Comparison of ENCODE assay signal across 8 mouse cellular contexts in the genomic region with DNA sequence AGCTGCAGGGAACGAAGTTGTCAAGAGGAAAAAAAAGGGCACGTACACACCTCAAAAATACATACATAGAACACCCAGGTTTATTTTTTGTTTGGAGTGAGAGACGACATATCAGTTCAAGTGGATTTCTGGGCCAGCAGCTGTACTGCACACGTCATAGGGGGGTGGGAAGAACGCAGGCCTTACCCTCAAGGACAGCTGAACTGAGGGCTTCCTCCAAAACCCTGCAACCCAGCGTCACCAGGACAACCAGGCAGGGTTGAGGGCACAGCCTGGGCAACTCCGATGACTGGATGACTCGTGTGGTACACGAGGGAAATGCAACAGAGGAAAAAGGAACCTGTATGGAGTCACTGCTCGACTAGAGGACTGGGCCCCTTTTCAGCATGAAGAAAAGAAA. TPM values are rescaled to one million over a fixed set of nuclear protein-coding genes. Genes with fewer than 3 reads are reported as not detected.
DNase-seq lines count a peak whose midpoint lies in the region; ATAC-seq and TF ChIP-seq lines count a peak whose summit lies in the region.

No protein-coding gene starts in this region.

- H3K27ac ChIP-seq in midbrain, embryonic 10.5 days (replicated peaks) = peak overlapping the region; percentile 78
- H3K27ac ChIP-seq in midbrain, embryonic 15.5 days = no peak overlapping the region
- 0 out of 2 replicates have a peak overlapping the region, but pooled peaks have one; percentile 0 for H3K27ac ChIP-seq in embryonic facial prominence, embryonic 15.5 days (replicated peaks)
- H3K27ac ChIP-seq in thymus, adult 2 months (ENCODE audit: control insufficient read depth, insufficient read depth, low read length) = no peak overlapping the region

- peak; percentile 48 for DNase-seq in midbrain, embryonic 10.5 days (ENCODE audit: low spot score)
- peak; percentile 56 for DNase-seq in induced T-regulatory cell, adult 2 months (ENCODE audit: low read depth)
- peak; percentile 27 for DNase-seq in thymus, adult 2 months
- DNase-seq in right cerebral cortex, adult 18-20 months = no peak
- no peak for DNase-seq in left cerebral cortex, adult 18-20 months (ENCODE audit: low spot score in 2 of 2)
- no peak for DNase-seq in left cerebral cortex, postnatal 14 days (ENCODE audit: low spot score in 2 of 2)

- H3K4me3 ChIP-seq in midbrain, embryonic 10.5 days = no peak overlapping the region
- no peak overlapping the region for H3K4me3 ChIP-seq in midbrain, embryonic 15.5 days
- H3K4me3 ChIP-seq in embryonic facial prominence, embryonic 15.5 days (replicated peaks) = no peak overlapping the region
- no peak overlapping the region for H3K4me3 ChIP-seq in thymus, adult 2 months (ENCODE audit: control insufficient read depth, insufficient read depth, low read length)

- no peak overlapping the region for H3K4me2 ChIP-seq in midbrain, embryonic 15.5 days
- no peak overlapping the region for H3K4me2 ChIP-seq in embryonic facial prominence, embryonic 15.5 days (replicated peaks)

- no peaks in the 10 kb centered on the region for H3K9me3 ChIP-seq in midbrain, embryonic 10.5 days (replicated peaks)
- H3K9me3 ChIP-seq in midbrain, embryonic 15.5 days = no peaks in the 10 kb centered on the region
- no peaks in the 10 kb centered on the region for H3K9me3 ChIP-seq in embryonic facial prominence, embryonic 15.5 days (replicated peaks)

- ATAC-seq in midbrain, embryonic 15.5 days (replicated peaks) = no peak
- ATAC-seq in embryonic facial prominence, embryonic 15.5 days (ENCODE audit: insufficient number of reproducible peaks, low FRiP score, low TSS enrichment, low read depth) = no peak; the same call in 1 of the 2 replicates

- WGBS in midbrain, embryonic 10.5 days = 31% methylated on average over 10 of the region's 10 CpGs
- 29% methylated on average over 7 of the region's 10 CpGs for WGBS in midbrain, embryonic 15.5 days
- 41% methylated on average over 9 of the region's 10 CpGs for WGBS in embryonic facial prominence, embryonic 15.5 days
- 20% methylated on average over 10 of the region's 10 CpGs for WGBS in thymus, adult 2 months

- TF ChIP-seq POLR2A in thymus, adult 2 months (IDR thresholded peaks at IDR 0.05; ENCODE audit: control insufficient read depth, extremely low read depth, insufficient read depth, low read length, poor library complexity) = no peak

- intact Hi-C loops in left cerebral cortex, postnatal 14 days (cut with DNase I) = no loop called here

- H3K36me3 ChIP-seq in midbrain, embryonic 10.5 days = peaks cover 60% of the 10 kb centered on the region
- no peaks in the 10 kb centered on the region for H3K36me3 ChIP-seq in midbrain, embryonic 15.5 days (replicated peaks)
- no peaks in the 10 kb centered on the region; the same call in 1 of the 2 replicates for H3K36me3 ChIP-seq in embryonic facial prominence, embryonic 15.5 days
- H3K36me3 ChIP-seq in thymus, adult 2 months (ENCODE audit: control insufficient read depth, insufficient read depth, low read length) = peaks cover 7% of the 10 kb centered on the region; the same call in 1 of the 2 replicates

- no peak overlapping the region for H3K9ac ChIP-seq in midbrain, embryonic 15.5 days
- H3K9ac ChIP-seq in embryonic facial prominence, embryonic 15.5 days = no peak overlapping the region

- peaks cover 97% of the 10 kb centered on the region for H3K4me1 ChIP-seq in midbrain, embryonic 10.5 days
- peaks cover 74% of the 10 kb centered on the region for H3K4me1 ChIP-seq in midbrain, embryonic 15.5 days
- H3K4me1 ChIP-seq in embryonic facial prominence, embryonic 15.5 days = peaks cover 63% of the 10 kb centered on the region
- peaks cover 15% of the 10 kb centered on the region for H3K4me1 ChIP-seq in thymus, adult 2 months (replicated peaks; ENCODE audit: control insufficient read depth, insufficient read depth, low read length)

- TF ChIP-seq CTCF in thymus, adult 2 months (IDR thresholded peaks at IDR 0.05; ENCODE audit: borderline replicate concordance, control insufficient read depth, extremely low read depth, insufficient read depth, low read length, poor library complexity) = no peak

- H3K27me3 ChIP-seq in midbrain, embryonic 10.5 days (ENCODE audit: low read depth, poor library complexity, severe bottlenecking) = no peaks in the 10 kb centered on the region
- no peaks in the 10 kb centered on the region for H3K27me3 ChIP-seq in midbrain, embryonic 15.5 days (replicated peaks)
- no peaks in the 10 kb centered on the region for H3K27me3 ChIP-seq in embryonic facial prominence, embryonic 15.5 days
- H3K27me3 ChIP-seq in thymus, adult 2 months (ENCODE audit: control insufficient read depth, insufficient read depth, low read length) = no peaks in the 10 kb centered on the region

RNA-seq across cellular contexts. Expression of a gene that starts 25.9 kb away (rescaled TPM):
- polyA plus RNA-seq in midbrain, embryonic 10.5 days (2016; fragmentation: Nextera tagmentation; extraction: Ambion mirVana) = 25.3 and 30.5 TPM in 2 replicates
- 32.0 and 33.6 TPM in 2 replicates for polyA plus RNA-seq in midbrain, embryonic 15.5 days (2015; fragmentation: Nextera tagmentation; extraction: Ambion mirVana)
- polyA plus RNA-seq in embryonic facial prominence, embryonic 15.5 days (2015; fragmentation: Nextera tagmentation; extraction: Ambion mirVana) = 18.3 and 19.7 TPM in 2 replicates
- 51.3 and 63.3 TPM in 2 replicates for polyA plus RNA-seq in thymus, adult 2 months (2012; rRNA removed)
- total RNA-seq in left cerebral cortex, adult 18-20 months (2021) = 100 to 1,000 TPM; 119 to 127 TPM
- total RNA-seq in left cerebral cortex, postnatal 14 days (2021) = 100 to 1,000 TPM in 1 of 2 experiments, 10 to 100 TPM in 1; 97.8 to 103 TPM

Comparison
In these comparisons a context has a peak if more than half of its experiments do, and no peak if none do; other contexts are left out.
1. H3K27ac ChIP-seq: peak in midbrain, embryonic 10.5 days (single experiment) and embryonic facial prominence, embryonic 15.5 days (single experiment); none in midbrain, embryonic 15.5 days (single experiment) and thymus, adult 2 months (single experiment).
2. DNase-seq: peak in midbrain, embryonic 10.5 days (single experiment), induced T-regulatory cell, adult 2 months (single experiment) and thymus, adult 2 months (single experiment); none in right cerebral cortex, adult 18-20 months (single experiment), left cerebral cortex, adult 18-20 months (0 of 2) and left cerebral cortex, postnatal 14 days (0 of 2).